Mouse (Mus musculus) monocyte, adult 59 days (primary cell): ENCODE results near the gene Isl2. TPM values are rescaled to one million over a fixed set of nuclear protein-coding genes. Genes with fewer than 3 reads are reported as not detected.

Experiments used
- total RNA-seq, 2 experiments: library from RNA; stranded (reverse); gene quantifications; one replicate each; pipeline ENCODE4 v1.2.4; 2023

The Isl2 gene
- not detected for total RNA-seq

GRCm38 (mm10) chr9:55538377-55538776 lies at the start of gene Isl2:
TSS of gene Isl2 (plus strand) at chr9:55538672.

GRCm38 (mm10) chr9:55512027-55512543 lies 26.4 kb upstream of the Isl2 start, which contains the start of gene Etfa:
TSS of gene Etfa (minus strand) at chr9:55512243.

Other genes with a start within 250 kb of the Isl2 start
- not detected for gene Nrg4, start 211.8 kb upstream of the Isl2 start, total RNA-seq
- not detected for gene Tmem266, start 211.8 kb upstream of the Isl2 start, total RNA-seq
- 10 to 100 TPM; 44.6 to 45.3 TPM for gene Etfa, start 26.4 kb upstream of the Isl2 start, total RNA-seq